Mouse (Mus musculus) ES-E14 (cell line): ENCODE results near the gene Prdx6b.

Experiments used
- HCFC1 ChIP-seq: IDR thresholded peaks from 2 replicates; pipeline ENCODE4 v1.6.1; 2012; ENCODE audit warnings: low read length, inconsistent platforms, borderline replicate concordance; ENCODE audit not compliant: insufficient read depth
- ZC3H11A ChIP-seq: IDR thresholded peaks from 2 replicates; pipeline ENCODE4 v1.6.1; 2012; ENCODE audit warnings: low read depth, mild to moderate bottlenecking, inconsistent platforms, low read length, borderline replicate concordance

- no peak for TF ChIP-seq HCFC1
- no peak for TF ChIP-seq ZC3H11A
These were observed 20.8 kb upstream of the Prdx6b start for GRCm38 (mm10) chr2:80271431-80271830.
